Mouse (Mus musculus) forebrain, postnatal 0 days (tissue): ENCODE measurements around the gene Skint6. TPM values are rescaled to one million over a fixed set of nuclear protein-coding genes. Genes with fewer than 3 reads are reported as not detected.
"Not testable (repeated sequence)": the region's sequence is repeated elsewhere in the genome, so short reads cannot be mapped to it uniquely, and the experiment has no call there.

Experiments
- ATAC-seq: fragments of 200-750 bp; cut with Nextera tagmentation; 2 replicates; pipeline ENCODE4 v1.8.0; 2017; ENCODE audit warnings: mild to moderate bottlenecking, moderate library complexity
- DNase-seq: peaks from one replicate; pipeline ENCODE4 v3.0.0-alpha.2; 2015
- H3K27ac ChIP-seq: fragments of 300-500 bp; sonication (generic); 2 replicates; pipeline ENCODE4 v1.5.1; 2014; ENCODE audit warnings: low read depth, mild to moderate bottlenecking, antibody characterized with exemption, low read length, moderate library complexity, mixed read lengths
- H3K27me3 ChIP-seq: fragments of 300-500 bp; sonication (generic); 2 replicates; pipeline ENCODE4 v1.6.1; 2014; ENCODE audit warnings: mild to moderate bottlenecking, low read length, mixed read lengths; ENCODE audit not compliant: insufficient read depth
- H3K36me3 ChIP-seq: fragments of 300-500 bp; sonication (generic); 2 replicates; pipeline ENCODE4 v1.6.1; 2014; ENCODE audit warnings: mild to moderate bottlenecking, moderate library complexity; ENCODE audit not compliant: insufficient read depth
- H3K4me1 ChIP-seq: fragments of 300-500 bp; sonication (generic); 2 replicates; pipeline ENCODE4 v1.6.1; 2014; ENCODE audit warnings: antibody characterized with exemption; ENCODE audit not compliant: insufficient read depth
- H3K4me2 ChIP-seq: fragments of 300-500 bp; sonication (generic); 2 replicates; pipeline ENCODE4 v1.6.1; 2014; ENCODE audit warnings: low read depth, mild to moderate bottlenecking, moderate library complexity
- H3K4me3 ChIP-seq: fragments of 300-500 bp; sonication (generic); 2 replicates; pipeline ENCODE4 v1.5.1; 2014; ENCODE audit warnings: low read depth, low read length, mixed read lengths
- H3K9ac ChIP-seq: fragments of 300-500 bp; sonication (generic); 2 replicates; pipeline ENCODE4 v1.6.1; 2014; ENCODE audit warnings: mild to moderate bottlenecking
- H3K9me3 ChIP-seq: fragments of 300-500 bp; sonication (generic); 2 replicates; pipeline ENCODE4 v1.6.1; 2016; ENCODE audit warnings: low read length
- CTCF ChIP-seq: sonication (generic); IDR thresholded peaks from 2 replicates; pipeline ENCODE4 v1.5.1; 2016; ENCODE audit warnings: antibody characterized with exemption, control low read depth, low read depth
- WGBS: fragments of 180-500 bp; shearing (Covaris S2); extraction: QIAGEN DNeasy Blood & Tissue Kit; methylation state at CpG from one replicate; pipeline ENCODE4 v1.1.7; 2014; 5-methylcytosine and 5-hydroxymethylcytosine counted together
- polyA plus RNA-seq: library from polyadenylated mRNA; unstranded; fragments of >200 nt; fragmentation: Nextera tagmentation; extraction: Ambion mirVana; gene quantifications from 2 replicates; pipeline ENCODE4 v1.2.1, GENCODE M21; 2015
- total RNA-seq: library from RNA; depleted of rRNA; stranded (reverse); fragments of >200 nt; gene quantifications from 2 replicates; pipeline ENCODE4 v1.2.3, GENCODE M21; 2014; rRNA removed

Gene Skint6
- not detected in 2 replicates for total RNA-seq
- polyA plus RNA-seq: not detected in 2 replicates

DNA sequence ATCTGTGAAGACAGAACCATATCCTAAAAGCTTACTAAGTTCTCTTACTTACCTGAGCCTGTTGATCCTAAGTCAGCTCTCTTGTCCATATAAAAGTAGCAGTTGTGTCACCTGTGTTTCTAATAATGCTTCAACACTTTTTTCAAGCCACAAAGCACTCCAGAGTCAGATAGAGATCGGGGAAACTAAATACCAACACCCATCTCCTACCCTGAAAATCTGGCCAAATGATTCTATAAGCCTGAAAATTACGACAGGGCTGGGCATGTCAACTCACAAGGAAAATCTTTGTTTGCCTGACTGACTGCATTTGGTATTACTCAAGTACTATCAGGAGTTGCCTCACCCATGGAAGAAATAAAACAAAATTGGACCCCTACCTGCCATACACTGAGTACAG lies at the start of gene Skint6:
TSS of gene Skint6 (minus strand) at position 101 of the 400 bp plus-strand sequence.
- WGBS: 45% methylated on average over 2 of the region's 2 CpGs
- H3K4me1 ChIP-seq: no peaks in the 10 kb centered on the region
- no peaks in the 10 kb centered on the region for H3K27me3 ChIP-seq
- no peak for TF ChIP-seq CTCF
- no peak within 1 kb of the TSS for H3K9ac ChIP-seq
- H3K36me3 ChIP-seq: no peaks in the 10 kb centered on the region
- H3K9me3 ChIP-seq: 0 out of 2 replicates have a peak, but pooled peaks cover 7% of the 10 kb centered on the region
- H3K4me3 ChIP-seq: no peak within 1 kb of the TSS
- DNase-seq: no peak
- no peak within 1 kb of the TSS for H3K4me2 ChIP-seq
- H3K27ac ChIP-seq: no peak within 1 kb of the TSS
- ATAC-seq: no peak

DNA sequence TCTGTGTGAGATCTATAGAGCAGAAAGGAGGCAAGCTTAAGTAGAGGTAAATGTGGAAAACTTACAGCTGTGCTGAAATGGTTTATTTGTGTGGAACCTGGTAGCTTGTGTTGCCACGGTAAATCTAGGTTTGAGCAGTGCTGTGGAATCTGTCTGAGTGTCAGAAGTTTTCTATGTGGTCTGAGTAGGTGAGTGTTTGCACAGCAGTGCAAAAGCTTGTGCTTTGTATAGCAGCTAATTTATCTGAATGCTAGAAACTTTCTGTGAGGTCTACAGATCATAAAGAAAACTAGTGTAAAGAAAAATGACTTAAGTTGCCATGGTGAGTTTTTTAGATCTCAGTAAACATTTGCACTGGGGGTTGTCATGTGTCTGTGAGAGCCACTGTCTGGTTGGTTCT lies 34.1 kb upstream of the Skint6 start:
- H3K36me3 ChIP-seq: no peaks in the 10 kb centered on the region
- no peaks in the 10 kb centered on the region for H3K4me1 ChIP-seq
- H3K4me3 ChIP-seq: no peak overlapping the region
- 94% methylated on average over 1 of the region's 1 CpGs for WGBS
- DNase-seq (no peak), ATAC-seq (no peak)
- no peak overlapping the region for H3K9ac ChIP-seq
- no peak overlapping the region for H3K4me2 ChIP-seq
- H3K27me3 ChIP-seq: no peaks in the 10 kb centered on the region
- no peak for TF ChIP-seq CTCF
- peaks cover 14% of the 10 kb centered on the region for H3K9me3 ChIP-seq
- H3K27ac ChIP-seq: no peak overlapping the region

DNA sequence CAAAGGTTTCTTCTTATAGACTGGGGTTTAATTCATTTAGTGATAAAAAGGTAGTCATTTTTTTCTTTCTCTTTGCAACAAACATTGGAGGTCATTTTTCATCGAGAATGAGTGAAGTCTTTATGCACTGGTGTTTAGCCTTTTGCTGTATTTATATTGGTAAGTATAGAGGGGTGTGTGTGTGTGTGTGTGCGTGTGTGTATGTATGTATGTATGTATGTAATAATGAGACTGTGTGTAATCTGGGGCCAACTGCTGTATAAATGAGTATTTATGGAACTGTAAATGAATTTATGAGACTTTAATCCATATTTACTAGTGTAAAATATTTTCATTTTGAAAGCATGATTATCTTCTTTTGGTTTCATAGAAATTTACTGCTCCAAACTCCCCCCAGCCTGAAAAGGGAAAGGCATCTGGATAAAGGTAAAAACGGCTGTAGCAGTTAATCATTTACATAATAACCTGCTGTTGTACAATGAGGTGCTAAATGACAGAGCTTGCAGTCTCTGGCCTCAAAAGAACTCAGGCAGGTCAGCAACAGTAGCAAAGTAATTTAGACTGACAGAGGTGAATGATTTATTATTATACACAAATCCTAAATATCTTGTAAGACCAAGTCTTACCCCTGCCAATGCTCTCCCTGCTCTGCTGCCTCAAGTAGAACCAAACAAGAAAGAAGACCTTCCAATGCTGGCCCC lies 15.2 kb upstream of the Skint6 start:
- Histone ChIP-seq H3K4me2 (no peak overlapping the region), H3K9ac (no peak overlapping the region), H3K9me3 (0 out of 2 replicates have a peak, but pooled peaks cover 4% of the 10 kb centered on the region), H3K4me3 (no peak overlapping the region), H3K27me3 (no peaks in the 10 kb centered on the region), H3K27ac (no peak overlapping the region), H3K4me1 (no peaks in the 10 kb centered on the region), H3K36me3 (no peaks in the 10 kb centered on the region)
- 74% methylated on average over 3 of the region's 3 CpGs for WGBS
- no peak for DNase-seq
- ATAC-seq: no peak
- no peak for TF ChIP-seq CTCF

DNA sequence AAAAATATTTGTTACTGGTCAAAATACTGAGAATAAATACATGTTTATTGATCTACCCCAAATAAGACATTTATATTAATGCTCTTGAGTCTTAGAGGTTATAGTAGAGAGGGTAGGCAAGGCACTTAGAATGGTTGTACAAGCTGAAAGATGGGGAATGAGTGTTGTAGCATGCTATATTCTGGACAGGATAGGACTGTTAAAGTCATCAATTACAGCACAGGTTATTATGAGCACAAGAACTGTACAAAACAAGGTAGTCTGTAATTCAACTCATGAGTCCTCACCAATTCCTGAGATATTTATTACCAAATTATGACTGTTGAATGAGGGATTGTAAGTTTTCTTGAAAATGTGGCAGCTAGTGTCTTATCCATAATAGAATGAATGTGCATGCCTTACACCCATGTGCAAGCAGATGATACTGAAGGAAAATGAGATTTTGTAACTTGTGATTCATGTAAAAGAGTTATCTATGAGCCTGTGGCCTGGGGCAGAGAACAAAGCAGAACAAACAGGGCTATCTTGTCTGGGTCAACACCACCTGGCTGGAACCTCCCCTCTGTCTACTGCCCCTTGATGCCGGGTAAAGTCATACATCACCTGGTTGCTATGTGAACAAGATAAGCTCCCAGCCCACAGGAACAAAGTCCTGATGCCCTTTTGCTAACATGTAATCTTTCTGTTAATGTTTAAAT lies 23.3 kb downstream of the Skint6 start:
- TF ChIP-seq CTCF: no peak
- Histone ChIP-seq H3K4me1 (no peaks in the 10 kb centered on the region), H3K4me3 (no peak overlapping the region), H3K9ac (no peak overlapping the region), H3K4me2 (no peak overlapping the region), H3K36me3 (no peaks in the 10 kb centered on the region), H3K27ac (no peak overlapping the region), H3K27me3 (no peaks in the 10 kb centered on the region), H3K9me3 (peaks cover 13% of the 10 kb centered on the region; the same call in 1 of the 2 replicates)
- DNase-seq (no peak), ATAC-seq (no peak)
- 100% methylated on average over 1 of the region's 1 CpGs for WGBS

DNA sequence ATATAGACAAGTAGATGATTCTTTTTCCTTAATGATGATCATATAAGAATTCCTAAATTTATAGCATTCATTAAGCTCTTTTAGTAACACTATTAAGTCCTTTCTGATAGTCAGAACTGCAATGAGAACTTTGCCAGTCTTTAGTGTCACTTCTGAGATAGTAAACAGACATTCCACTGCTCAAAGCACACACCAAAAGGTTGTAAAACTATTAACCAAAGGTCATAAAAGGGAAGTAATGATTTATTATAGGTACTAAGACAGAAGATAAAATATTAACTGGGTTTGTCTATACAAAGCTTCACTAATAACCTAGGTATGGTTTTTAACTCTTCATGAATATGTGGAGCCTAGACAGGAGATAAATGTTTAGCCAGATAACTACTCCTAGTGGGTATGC lies 41.0 kb downstream of the Skint6 start:
- H3K4me3 ChIP-seq: no peak overlapping the region
- no peak overlapping the region for H3K4me2 ChIP-seq
- no peak overlapping the region for H3K9ac ChIP-seq
- no peak for TF ChIP-seq CTCF
- DNase-seq (no peak), ATAC-seq (no peak)
- no peaks in the 10 kb centered on the region for H3K27me3 ChIP-seq
- H3K27ac ChIP-seq: no peak overlapping the region
- no peaks in the 10 kb centered on the region for H3K4me1 ChIP-seq
- no peaks in the 10 kb centered on the region for H3K36me3 ChIP-seq
- 0 out of 2 replicates have a peak, but pooled peaks cover 5% of the 10 kb centered on the region for H3K9me3 ChIP-seq

DNA sequence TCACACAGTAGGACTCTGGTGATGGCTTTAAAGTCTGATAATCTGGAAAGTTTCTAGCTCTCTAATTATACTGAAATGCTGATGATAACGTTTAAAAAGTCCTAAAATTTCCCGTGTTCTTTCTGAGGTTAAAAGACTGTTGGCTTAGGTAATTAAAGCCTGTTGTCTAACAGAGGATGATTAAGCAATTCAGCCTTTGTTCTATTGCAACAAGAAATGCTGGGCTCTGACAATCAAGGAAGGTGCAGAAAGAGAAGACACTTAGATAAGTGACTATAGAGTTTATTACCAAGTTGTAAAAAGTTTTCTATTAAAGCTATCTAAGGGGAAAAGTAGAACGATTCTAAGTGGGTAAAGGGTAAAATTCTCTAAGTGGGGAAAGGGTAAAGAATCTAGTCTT lies 219.2 kb downstream of the Skint6 start:
- H3K27ac ChIP-seq: no peak overlapping the region
- peaks cover 5% of the 10 kb centered on the region; the same call in 1 of the 2 replicates for H3K9me3 ChIP-seq
- H3K4me1 ChIP-seq: no peaks in the 10 kb centered on the region
- TF ChIP-seq CTCF: no peak
- H3K4me3 ChIP-seq: no peak overlapping the region
- 64% methylated on average over 3 of the region's 3 CpGs for WGBS
- H3K27me3 ChIP-seq: no peaks in the 10 kb centered on the region
- no peak for DNase-seq
- no peak overlapping the region for H3K9ac ChIP-seq
- no peak for ATAC-seq
- H3K4me2 ChIP-seq: no peak overlapping the region
- H3K36me3 ChIP-seq: no peaks in the 10 kb centered on the region

DNA sequence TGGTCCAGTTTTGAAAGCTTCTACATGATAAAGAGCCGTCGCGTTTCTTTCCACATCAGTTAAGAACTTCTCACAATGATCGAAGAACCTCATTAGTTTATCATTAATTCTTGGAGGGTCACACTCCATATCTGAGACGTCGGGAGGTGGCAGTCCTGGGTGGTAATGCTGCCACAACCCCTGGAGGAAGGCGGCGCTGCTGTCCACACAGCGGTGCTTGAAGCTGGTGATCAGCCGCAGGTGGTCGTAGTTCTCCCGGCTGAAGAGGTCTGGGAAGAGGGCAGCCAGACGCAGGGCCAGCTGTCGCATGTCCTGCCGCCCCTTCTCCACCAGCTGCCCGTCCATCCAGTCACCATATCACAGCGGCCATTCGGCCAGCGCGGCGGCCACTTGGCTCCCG lies 307.6 kb downstream of the Skint6 start:
- not testable (repeated sequence) for H3K4me2 ChIP-seq, H3K4me1 ChIP-seq, H3K27ac ChIP-seq, H3K9ac ChIP-seq, H3K4me3 ChIP-seq, H3K9me3 ChIP-seq, DNase-seq, H3K36me3 ChIP-seq, H3K27me3 ChIP-seq, ATAC-seq
- 45% methylated on average over 22 of the region's 22 CpGs for WGBS
